Mouse (Mus musculus): ENCODE results near the gene Grtp1. TPM values are rescaled to one million over a fixed set of nuclear protein-coding genes. Genes with fewer than 3 reads are reported as not detected.

Gene Grtp1
- polyA plus RNA-seq (2015; fragmentation: Illumina TruSeq; extraction: RNeasy Lipid Tissue Mini Kit (QIAGEN cat#74804); ENCODE audit: insufficient read depth, low read depth, low replicate concordance) = 3.3 TPM

GRCm38 (mm10) chr8:13200301-13201012 lies at the start of gene Grtp1:
Grtp1 (minus strand) TSS chr8:13200620.

GRCm38 (mm10) chr8:13158718-13159376 lies 41.6 kb downstream of the Grtp1 start, which contains the start of gene Lamp1:
Lamp1 (plus strand) TSS chr8:13159161.

Other genes with a start within 250 kb of the Grtp1 start
- gene F7, start 174.6 kb downstream of the Grtp1 start, polyA plus RNA-seq (2015; fragmentation: Illumina TruSeq; extraction: RNeasy Lipid Tissue Mini Kit (QIAGEN cat#74804); ENCODE audit: insufficient read depth, low read depth, low replicate concordance) = not detected
- gene F10, start 163.3 kb downstream of the Grtp1 start, polyA plus RNA-seq (2015; fragmentation: Illumina TruSeq; extraction: RNeasy Lipid Tissue Mini Kit (QIAGEN cat#74804); ENCODE audit: insufficient read depth, low read depth, low replicate concordance) = 0.76 TPM
- gene Proz, start 139.7 kb downstream of the Grtp1 start, polyA plus RNA-seq (2015; fragmentation: Illumina TruSeq; extraction: RNeasy Lipid Tissue Mini Kit (QIAGEN cat#74804); ENCODE audit: insufficient read depth, low read depth, low replicate concordance) = not detected
- gene Pcid2, start 95.2 kb downstream of the Grtp1 start, polyA plus RNA-seq (2015; fragmentation: Illumina TruSeq; extraction: RNeasy Lipid Tissue Mini Kit (QIAGEN cat#74804); ENCODE audit: insufficient read depth, low read depth, low replicate concordance) = 7.4 TPM
- 15.5 TPM for gene Cul4a, start 95.0 kb downstream of the Grtp1 start, polyA plus RNA-seq (2015; fragmentation: Illumina TruSeq; extraction: RNeasy Lipid Tissue Mini Kit (QIAGEN cat#74804); ENCODE audit: insufficient read depth, low read depth, low replicate concordance)
- gene Lamp1, start 41.5 kb downstream of the Grtp1 start, polyA plus RNA-seq (2015; fragmentation: Illumina TruSeq; extraction: RNeasy Lipid Tissue Mini Kit (QIAGEN cat#74804); ENCODE audit: insufficient read depth, low read depth, low replicate concordance) = 98.1 TPM
- not detected for gene Adprhl1, start 53.5 kb upstream of the Grtp1 start, polyA plus RNA-seq (2015; fragmentation: Illumina TruSeq; extraction: RNeasy Lipid Tissue Mini Kit (QIAGEN cat#74804); ENCODE audit: insufficient read depth, low read depth, low replicate concordance)
- gene Dcun1d2, start 87.5 kb upstream of the Grtp1 start, polyA plus RNA-seq (2015; fragmentation: Illumina TruSeq; extraction: RNeasy Lipid Tissue Mini Kit (QIAGEN cat#74804); ENCODE audit: insufficient read depth, low read depth, low replicate concordance) = 7.2 TPM
- 9.8 TPM for gene Tmco3, start 87.6 kb upstream of the Grtp1 start, polyA plus RNA-seq (2015; fragmentation: Illumina TruSeq; extraction: RNeasy Lipid Tissue Mini Kit (QIAGEN cat#74804); ENCODE audit: insufficient read depth, low read depth, low replicate concordance)
- gene Tfdp1, start 138.1 kb upstream of the Grtp1 start, polyA plus RNA-seq (2015; fragmentation: Illumina TruSeq; extraction: RNeasy Lipid Tissue Mini Kit (QIAGEN cat#74804); ENCODE audit: insufficient read depth, low read depth, low replicate concordance) = 13.9 TPM
- not detected for gene Atp4b, start 196.2 kb upstream of the Grtp1 start, polyA plus RNA-seq (2015; fragmentation: Illumina TruSeq; extraction: RNeasy Lipid Tissue Mini Kit (QIAGEN cat#74804); ENCODE audit: insufficient read depth, low read depth, low replicate concordance)
- not detected for gene Grk1, start 204.5 kb upstream of the Grtp1 start, polyA plus RNA-seq (2015; fragmentation: Illumina TruSeq; extraction: RNeasy Lipid Tissue Mini Kit (QIAGEN cat#74804); ENCODE audit: insufficient read depth, low read depth, low replicate concordance)
- 6.0 TPM for gene Tmem255b, start 234.6 kb upstream of the Grtp1 start, polyA plus RNA-seq (2015; fragmentation: Illumina TruSeq; extraction: RNeasy Lipid Tissue Mini Kit (QIAGEN cat#74804); ENCODE audit: insufficient read depth, low read depth, low replicate concordance)